Mouse (Mus musculus) C2C12 (cell line): Measurements from ENCODE around the gene Adm2. TPM values are rescaled to one million over a fixed set of nuclear protein-coding genes. Genes with fewer than 3 reads are reported as not detected.
A peak's percentile ranks its signal among the peaks of the same experiment; 100 is the strongest.

Experiments used
- H3K27me3 ChIP-seq: one replicate; pipeline ENCODE4 v1.6.1; 2011; ENCODE audit not compliant: control insufficient read depth, insufficient read depth, insufficient read length
- H3K36me3 ChIP-seq: one replicate; pipeline ENCODE4 v1.6.1; 2011; ENCODE audit not compliant: control insufficient read depth, insufficient read depth
- H3K4me3 ChIP-seq: one replicate; pipeline ENCODE4 v1.5.1; 2011; ENCODE audit warnings: mild to moderate bottlenecking, control low read depth; ENCODE audit not compliant: poor library complexity, insufficient read depth, severe bottlenecking
- H3K79me2 ChIP-seq: one replicate; pipeline ENCODE4 v1.6.1; 2011; ENCODE audit not compliant: control insufficient read depth, insufficient read depth
- H3K79me3 ChIP-seq: one replicate; pipeline ENCODE4 v1.6.1; 2011; ENCODE audit warnings: low read depth, control low read depth
- H3ac ChIP-seq: one replicate; pipeline ENCODE3; 2011; ENCODE audit warnings: low read depth; ENCODE audit not compliant: control insufficient read depth, insufficient read length
- CEBPB ChIP-seq: IDR thresholded peaks from one replicate; pipeline ENCODE4 v1.6.1; 2011; ENCODE audit warnings: low read depth, mild to moderate bottlenecking, control low read depth, moderate library complexity
- CTCF ChIP-seq: IDR thresholded peaks from one replicate; pipeline ENCODE4 v1.5.1; 2011; ENCODE audit not compliant: control insufficient read depth, insufficient read depth, insufficient read length
- FOSL1 ChIP-seq: IDR thresholded peaks from one replicate; pipeline ENCODE4 v1.8.0; 2011; ENCODE audit warnings: mild to moderate bottlenecking, low read length; ENCODE audit not compliant: poor library complexity, insufficient read depth, severe bottlenecking
- MAX ChIP-seq: IDR thresholded peaks from one replicate; pipeline ENCODE4 v1.6.1; 2011; ENCODE audit warnings: mild to moderate bottlenecking, control low read depth
- MYOD1 ChIP-seq: IDR thresholded peaks from one replicate; pipeline ENCODE4 v1.6.1; 2011; ENCODE audit warnings: low read depth; ENCODE audit not compliant: control insufficient read depth, insufficient read length
- MYOG ChIP-seq: IDR thresholded peaks from one replicate; pipeline ENCODE4 v1.6.1; 2011; ENCODE audit not compliant: control insufficient read depth, insufficient read length; ENCODE audit errors: extremely low read depth
- USF1 ChIP-seq: IDR thresholded peaks from one replicate; pipeline ENCODE4 v1.6.1; 2011; ENCODE audit warnings: low read depth, mild to moderate bottlenecking, control low read depth, moderate library complexity
- microRNA-seq: library from miRNA; unstranded; fragments of <30 nt; microRNA quantifications from one replicate; pipeline ENCODE4, GENCODE M21; 2019; ENCODE audit warnings: borderline microRNAs expressed
- polyA plus RNA-seq: library from polyadenylated mRNA; unstranded; fragments of >200 nt; fragmentation: generic; extraction: Trizol; gene quantifications from one replicate; pipeline ENCODE4 v1.2.1, GENCODE M21; 2012; ENCODE audit warnings: missing spikeins

The Adm2 gene
- polyA plus RNA-seq, 1 experiment = 7.0 TPM

GRCm38 (mm10) chr15:89363051-89363450 lies 40.5 kb downstream of the Adm2 start:
- Histone ChIP-seq H3K36me3 (peaks cover 95% of the 10 kb centered on the region), H3K79me2 (peaks cover 54% of the 10 kb centered on the region), H3K79me3 (peaks cover 37% of the 10 kb centered on the region), H3K27me3 (no peaks in the 10 kb centered on the region), H3ac (no peak overlapping the region), H3K4me3 (no peak overlapping the region)
- TF ChIP-seq MAX (no peak), USF1 (no peak), MYOD1 (no peak), FOSL1 (no peak), CTCF (no peak)

- H3K27me3 ChIP-seq = no peaks in the 10 kb centered on the region
- TF ChIP-seq MAX (no peak), MYOD1 (no peak), CEBPB (no peak), USF1 (no peak), CTCF (no peak), FOSL1 (no peak), MYOG (no peak)
- peaks cover 17% of the 10 kb centered on the region for H3K79me3 ChIP-seq
- H3ac ChIP-seq = no peak overlapping the region
- no peak overlapping the region for H3K4me3 ChIP-seq
- peaks cover 99% of the 10 kb centered on the region for H3K36me3 ChIP-seq
- H3K79me2 ChIP-seq = peaks cover 33% of the 10 kb centered on the region
Measured at GRCm38 (mm10) chr15:89365141-89365551, 42.6 kb downstream of the Adm2 start.

- TF ChIP-seq CEBPB (no peak), MAX (no peak), USF1 (no peak), MYOG (no peak), MYOD1 (no peak), FOSL1 (no peak)
- no peak overlapping the region for H3K4me3 ChIP-seq
- H3ac ChIP-seq = no peak overlapping the region
- peaks cover 6% of the 10 kb centered on the region for H3K27me3 ChIP-seq
- peaks cover 30% of the 10 kb centered on the region for H3K79me2 ChIP-seq
- peaks cover 13% of the 10 kb centered on the region for H3K79me3 ChIP-seq
- peaks cover 58% of the 10 kb centered on the region for H3K36me3 ChIP-seq
Measured at GRCm38 (mm10) chr15:89372068-89372467, 49.5 kb downstream of the Adm2 start.

GRCm38 (mm10) chr15:89372536-89372935 lies 50.0 kb downstream of the Adm2 start:
- Histone ChIP-seq H3K36me3 (peaks cover 53% of the 10 kb centered on the region), H3K79me3 (peaks cover 13% of the 10 kb centered on the region), H3K27me3 (peaks cover 11% of the 10 kb centered on the region), H3K4me3 (peak overlapping the region; percentile 87), H3K79me2 (peaks cover 30% of the 10 kb centered on the region), H3ac (peak overlapping the region; percentile 74)
- TF ChIP-seq CEBPB (no peak), MAX (no peak), USF1 (no peak), FOSL1 (no peak)

GRCm38 (mm10) chr15:89373027-89373761 lies 50.7 kb downstream of the Adm2 start:
- Histone ChIP-seq H3K79me3 (peaks cover 13% of the 10 kb centered on the region), H3K36me3 (peaks cover 47% of the 10 kb centered on the region)

GRCm38 (mm10) chr15:89373762-89374248 lies 51.3 kb downstream of the Adm2 start, which contains the start of gene Sco2:
Sco2 (minus strand) TSS chr15:89373846.
- Histone ChIP-seq H3K79me3 (peaks cover 13% of the 10 kb centered on the region), H3K36me3 (peaks cover 41% of the 10 kb centered on the region), H3ac (peak within 1 kb of the TSS; percentile 74), H3K4me3 (peak within 1 kb of the TSS; percentile 87), H3K27me3 (peaks cover 24% of the 10 kb centered on the region), H3K79me2 (peaks cover 30% of the 10 kb centered on the region)
- peak; percentile 92 for TF ChIP-seq CTCF
- TF ChIP-seq MYOD1 = no peak
- TF ChIP-seq FOSL1 = no peak
- TF ChIP-seq MYOG = no peak
- peak; percentile 97 for TF ChIP-seq MAX
- TF ChIP-seq USF1 = peak; percentile 80
- TF ChIP-seq CEBPB = no peak

More at GRCm38 (mm10) chr15:89373027-89373761, 50.7 kb downstream of the Adm2 start:
- peak overlapping the region; percentile 87 for H3K4me3 ChIP-seq
- TF ChIP-seq CEBPB (no peak), CTCF (peak; percentile 95), MAX (no peak)
- peaks cover 30% of the 10 kb centered on the region for H3K79me2 ChIP-seq
- peak overlapping the region; percentile 74 for H3ac ChIP-seq
- H3K27me3 ChIP-seq = peaks cover 18% of the 10 kb centered on the region

Small RNAs within 50 kb of the gene (microRNA-seq; reads per million reads assigned to microRNA genes)
- 1.1 reads per million, percentile 24 among the genes with 10 or more reads in this experiment for gene Mir6959

Other genes starting within 250 kb of the Adm2 start
- gene Trabd, start 247.6 kb upstream of the Adm2 start, polyA plus RNA-seq = 74.1 TPM
- 13.7 TPM for gene Selenoo, start 233.6 kb upstream of the Adm2 start, polyA plus RNA-seq
- gene Tubgcp6, start 199.6 kb upstream of the Adm2 start, polyA plus RNA-seq = 19.0 TPM
- 15.0 TPM for gene Hdac10, start 194.0 kb upstream of the Adm2 start, polyA plus RNA-seq
- 30.5 TPM for gene Mapk12, start 182.0 kb upstream of the Adm2 start, polyA plus RNA-seq
- 14.9 TPM for gene Mapk11, start 173.1 kb upstream of the Adm2 start, polyA plus RNA-seq
- gene Plxnb2, start 141.9 kb upstream of the Adm2 start, polyA plus RNA-seq = 206 TPM
- gene Dennd6b, start 126.2 kb upstream of the Adm2 start, polyA plus RNA-seq = 2.1 TPM
- gene Ppp6r2, start 111.2 kb upstream of the Adm2 start, polyA plus RNA-seq = 18.4 TPM
- gene Sbf1, start 7.4 kb upstream of the Adm2 start, polyA plus RNA-seq = 143 TPM
- not detected for gene Miox, start 11.7 kb downstream of the Adm2 start, polyA plus RNA-seq
- gene Lmf2, start 32.9 kb downstream of the Adm2 start, polyA plus RNA-seq = 95.9 TPM
- 185 TPM for gene Ncaph2, start 33.0 kb downstream of the Adm2 start, polyA plus RNA-seq
- 47.6 TPM for gene Sco2, start 51.1 kb downstream of the Adm2 start, polyA plus RNA-seq
- gene Tymp, start 54.3 kb downstream of the Adm2 start, polyA plus RNA-seq = 3.4 TPM
- not detected for gene Odf3b, start 56.6 kb downstream of the Adm2 start, polyA plus RNA-seq
- not detected for gene Klhdc7b, start 62.2 kb downstream of the Adm2 start, polyA plus RNA-seq
- gene Syce3, start 87.8 kb downstream of the Adm2 start, polyA plus RNA-seq = not detected
- 2.5 TPM for gene Cpt1b, start 103.1 kb downstream of the Adm2 start, polyA plus RNA-seq
- 0.33 TPM for gene C730034F03Rik, start 106.9 kb downstream of the Adm2 start, polyA plus RNA-seq
- gene Gm44502, start 107.0 kb downstream of the Adm2 start, polyA plus RNA-seq = 0.06 TPM
- 47.1 TPM for gene Chkb, start 107.2 kb downstream of the Adm2 start, polyA plus RNA-seq
- not detected for gene Mapk8ip2, start 131.2 kb downstream of the Adm2 start, polyA plus RNA-seq
- gene Arsa, start 154.7 kb downstream of the Adm2 start, polyA plus RNA-seq = 22.3 TPM
- 4.0 TPM for gene Shank3, start 176.9 kb downstream of the Adm2 start, polyA plus RNA-seq
- not detected for gene Acr, start 245.6 kb downstream of the Adm2 start, polyA plus RNA-seq